Mouse (Mus musculus) liver, adult 2 months (tissue): Measurements from ENCODE around the gene Stat3. TPM values are rescaled to one million over a fixed set of nuclear protein-coding genes. Genes with fewer than 3 reads are reported as not detected.
A peak's percentile ranks its signal among the peaks of the same experiment; 100 is the strongest.

Source experiments
- DNase-seq: peaks from one replicate; pipeline ENCODE4 v3.0.0-alpha.2; 2011; ENCODE audit warnings: low read depth, low spot score; ENCODE audit errors: extremely low read depth
- H3K27ac ChIP-seq: fragments of 200-500 bp; replicated peaks from 2 replicates; pipeline ENCODE4 v1.5.1; 2012; ENCODE audit warnings: low read depth, mild to moderate bottlenecking, control low read depth, inconsistent platforms, low read length; ENCODE audit not compliant: insufficient read depth
- H3K27me3 ChIP-seq: fragments of 200-500 bp; 2 replicates; pipeline ENCODE4 v1.6.1; 2012; ENCODE audit warnings: mild to moderate bottlenecking, moderate library complexity, low read length, inconsistent platforms; ENCODE audit not compliant: control insufficient read depth, insufficient read depth
- H3K36me3 ChIP-seq: fragments of 200-500 bp; 2 replicates; pipeline ENCODE4 v1.6.1; 2012; ENCODE audit warnings: low read length, inconsistent platforms; ENCODE audit not compliant: control insufficient read depth, insufficient read depth
- H3K4me1 ChIP-seq: fragments of 200-500 bp; 2 replicates; pipeline ENCODE4 v1.6.1; 2011; ENCODE audit warnings: low read length; ENCODE audit not compliant: control insufficient read depth, insufficient read depth
- H3K4me3 ChIP-seq: fragments of 200-500 bp; 2 replicates; pipeline ENCODE4 v1.5.1; 2011; ENCODE audit warnings: low read depth, mild to moderate bottlenecking, control low read depth, low read length, moderate library complexity; ENCODE audit not compliant: insufficient read depth
- H3K79me2 ChIP-seq: fragments of 200-500 bp; 2 replicates; pipeline ENCODE4 v1.6.1; 2012; ENCODE audit warnings: inconsistent platforms, mild to moderate bottlenecking, low read length, moderate library complexity; ENCODE audit not compliant: control insufficient read depth, insufficient read depth
- H3K9ac ChIP-seq: fragments of 200-500 bp; 2 replicates; pipeline ENCODE4 v1.6.1; 2012; ENCODE audit warnings: low read depth, mild to moderate bottlenecking, control low read depth, inconsistent platforms, low read length
- CTCF ChIP-seq: fragments of 200-500 bp; IDR thresholded peaks from 2 replicates; pipeline ENCODE4 v1.5.1; 2011; ENCODE audit warnings: low read depth, low read length, control low read depth
- POLR2A ChIP-seq: fragments of 200-500 bp; IDR thresholded peaks from 2 replicates; pipeline ENCODE4 v1.6.1; 2011; ENCODE audit warnings: low read length, control low read depth; ENCODE audit not compliant: insufficient read depth; ENCODE audit errors: extremely low read depth
- WGBS: fragments of 180-500 bp; shearing (Covaris S2); methylation state at CpG from one replicate; pipeline ENCODE4 v1.1.7; 2018; 5-methylcytosine and 5-hydroxymethylcytosine counted together
- polyA plus RNA-seq: library from polyadenylated mRNA; depleted of rRNA; stranded (reverse); fragments of >200 nt; gene quantifications from 2 replicates; pipeline ENCODE4 v1.2.3, GENCODE M21; 2012
- total RNA-seq: library from RNA; depleted of rRNA; stranded (reverse); fragments of >200 nt; gene quantifications from 2 replicates; pipeline ENCODE4 v1.2.3, GENCODE M21; 2014

The Stat3 gene
- total and polyA plus RNA-seq, 2 experiments, result 58.5 to 60.4 TPM

DNA sequence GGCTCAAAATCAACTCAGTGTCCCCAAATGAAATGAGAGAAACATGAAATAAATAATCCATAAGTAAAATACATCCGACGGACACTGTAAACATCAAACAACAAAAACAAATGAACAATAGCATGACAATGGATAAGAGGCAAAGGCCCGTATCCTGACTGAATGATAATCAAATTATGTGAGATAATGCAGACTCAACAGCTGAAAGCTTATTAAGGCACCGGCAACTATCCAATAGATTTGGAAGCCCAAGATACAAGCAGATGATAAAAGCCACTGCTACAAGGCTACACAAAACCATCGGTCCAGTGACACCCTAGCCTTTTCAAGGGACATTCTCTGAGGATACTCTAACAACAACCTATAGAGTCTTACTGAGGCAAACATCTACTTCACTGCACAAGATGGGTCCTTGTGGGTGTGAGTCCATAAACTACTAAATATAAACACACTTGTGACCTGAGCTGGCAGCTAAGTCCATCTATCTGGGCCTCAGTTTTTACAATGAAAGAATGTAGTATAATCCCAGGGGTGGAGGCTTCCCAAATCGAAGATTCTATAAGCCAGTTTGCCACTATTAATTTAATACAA, 90.5 kb downstream of the Stat3 start:
- TF ChIP-seq CTCF, result no peak
- no peak for TF ChIP-seq POLR2A
- Histone ChIP-seq H3K79me2 (peaks cover 35% of the 10 kb centered on the region), H3K27me3 (no peaks in the 10 kb centered on the region), H3K4me1 (peaks cover 15% of the 10 kb centered on the region), H3K4me3 (peak overlapping the region; percentile 45; the same call in 1 of the 2 replicates), H3K36me3 (no peaks in the 10 kb centered on the region), H3K27ac (peak overlapping the region; percentile 99), H3K9ac (peak overlapping the region; percentile 100)
- 11% methylated on average over 6 of the region's 6 CpGs for WGBS
- peak; percentile 51 for DNase-seq

DNA sequence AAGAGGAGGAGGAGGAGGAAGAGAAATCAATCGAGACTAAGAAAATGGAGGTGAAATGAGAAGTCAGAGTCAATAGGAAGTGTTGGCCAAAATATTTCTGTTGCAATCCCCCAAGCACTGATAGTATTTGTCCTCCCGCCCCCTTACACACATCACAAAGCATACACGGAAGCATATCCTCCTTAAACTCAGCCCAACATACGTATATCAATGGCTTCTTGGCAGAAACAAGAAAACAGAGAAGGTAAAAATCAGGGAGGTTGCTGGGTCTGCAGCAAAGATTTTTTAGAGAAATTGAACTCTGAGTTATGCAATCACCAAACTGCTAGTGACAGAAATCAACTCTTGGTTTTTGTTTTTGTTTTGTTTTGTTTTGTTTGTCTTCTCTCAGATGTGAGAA, 91.3 kb downstream of the Stat3 start:
- WGBS, result 6% methylated on average over 4 of the region's 4 CpGs
- TF ChIP-seq POLR2A, result no peak
- TF ChIP-seq CTCF, result no peak
- Histone ChIP-seq H3K36me3 (no peaks in the 10 kb centered on the region), H3K27me3 (no peaks in the 10 kb centered on the region), H3K79me2 (peaks cover 41% of the 10 kb centered on the region), H3K9ac (no peak overlapping the region), H3K27ac (peak overlapping the region; percentile 56), H3K4me1 (peaks cover 15% of the 10 kb centered on the region), H3K4me3 (no peak overlapping the region)
- DNase-seq, result peak; percentile 68

DNA sequence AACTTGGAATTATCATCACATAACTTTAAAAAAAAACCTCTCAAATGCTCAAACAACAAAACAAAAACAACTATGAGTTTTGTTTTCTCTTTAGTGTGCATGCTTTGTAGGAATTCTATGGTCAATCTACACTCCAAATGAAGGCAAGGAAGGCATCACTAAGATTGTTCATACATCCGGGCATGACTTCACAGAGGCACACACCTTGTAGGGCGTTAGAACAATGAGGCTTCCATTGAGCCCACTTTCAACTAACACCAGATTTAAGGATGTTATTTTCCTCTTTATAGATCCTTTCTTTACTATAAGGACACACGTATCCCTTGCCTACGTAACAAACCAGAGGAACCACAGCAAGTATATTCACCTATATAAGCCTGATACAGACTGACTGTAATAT, 91.8 kb downstream of the Stat3 start:
- no peak for DNase-seq
- Histone ChIP-seq H3K4me3 (no peak overlapping the region), H3K27ac (no peak overlapping the region), H3K36me3 (no peaks in the 10 kb centered on the region), H3K4me1 (peaks cover 18% of the 10 kb centered on the region), H3K27me3 (no peaks in the 10 kb centered on the region), H3K79me2 (peaks cover 44% of the 10 kb centered on the region), H3K9ac (no peak overlapping the region)
- 70% methylated on average over 4 of the region's 4 CpGs for WGBS
- TF ChIP-seq CTCF (no peak), POLR2A (no peak)

DNA sequence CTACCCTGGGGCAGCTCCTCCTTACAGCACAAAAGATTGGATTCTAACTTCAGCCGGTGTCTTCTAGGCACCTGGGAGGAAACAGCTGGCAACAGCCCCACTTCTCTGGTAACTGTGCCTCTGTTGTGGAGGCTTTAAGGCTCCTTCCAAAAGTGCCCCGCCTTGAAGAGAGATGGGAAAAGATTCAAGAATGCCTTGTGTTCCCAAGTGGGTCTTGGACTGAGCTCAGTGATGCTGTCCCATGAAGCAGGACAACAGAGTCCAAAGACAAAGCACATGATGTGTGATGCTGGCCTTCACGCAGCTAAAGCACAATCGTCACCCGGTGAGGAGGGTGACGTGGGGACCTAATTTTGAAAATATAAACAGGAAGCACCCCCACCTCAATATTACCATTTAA, 93.5 kb downstream of the Stat3 start:
- TF ChIP-seq POLR2A, result no peak
- TF ChIP-seq CTCF, result no peak
- Histone ChIP-seq H3K27me3 (no peaks in the 10 kb centered on the region), H3K4me1 (peaks cover 25% of the 10 kb centered on the region), H3K9ac (no peak overlapping the region), H3K27ac (no peak overlapping the region), H3K4me3 (no peak overlapping the region), H3K79me2 (peaks cover 54% of the 10 kb centered on the region), H3K36me3 (no peaks in the 10 kb centered on the region)
- DNase-seq, result no peak
- 88% methylated on average over 6 of the region's 6 CpGs for WGBS

DNA sequence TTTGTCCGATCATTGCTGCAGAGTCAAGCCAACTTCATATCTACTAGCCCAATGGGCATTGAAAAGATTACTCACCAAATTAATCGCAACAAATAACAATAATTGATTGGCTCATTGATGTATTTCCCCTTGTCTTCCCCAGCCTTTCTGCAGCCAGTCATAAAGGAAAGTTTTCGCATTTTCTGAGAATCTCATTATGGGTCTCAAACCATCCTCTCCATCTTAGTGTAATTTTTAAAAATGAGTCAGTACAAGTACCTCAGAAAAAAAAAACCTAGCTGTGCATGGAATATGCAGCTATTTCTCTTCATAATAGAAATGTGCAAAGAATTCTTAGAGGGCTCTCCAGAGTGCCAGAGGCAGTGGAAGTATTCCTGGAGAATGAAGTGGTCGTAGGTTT, 95.2 kb downstream of the Stat3 start:
- no peak overlapping the region for H3K27ac ChIP-seq
- no peaks in the 10 kb centered on the region for H3K27me3 ChIP-seq
- H3K79me2 ChIP-seq, result peaks cover 49% of the 10 kb centered on the region
- no peak overlapping the region for H3K4me3 ChIP-seq
- 83% methylated on average over 4 of the region's 4 CpGs for WGBS
- DNase-seq, result no peak
- no peak overlapping the region for H3K9ac ChIP-seq
- H3K36me3 ChIP-seq, result no peaks in the 10 kb centered on the region
- no peak for TF ChIP-seq CTCF
- no peak for TF ChIP-seq POLR2A
- H3K4me1 ChIP-seq, result peaks cover 31% of the 10 kb centered on the region

DNA sequence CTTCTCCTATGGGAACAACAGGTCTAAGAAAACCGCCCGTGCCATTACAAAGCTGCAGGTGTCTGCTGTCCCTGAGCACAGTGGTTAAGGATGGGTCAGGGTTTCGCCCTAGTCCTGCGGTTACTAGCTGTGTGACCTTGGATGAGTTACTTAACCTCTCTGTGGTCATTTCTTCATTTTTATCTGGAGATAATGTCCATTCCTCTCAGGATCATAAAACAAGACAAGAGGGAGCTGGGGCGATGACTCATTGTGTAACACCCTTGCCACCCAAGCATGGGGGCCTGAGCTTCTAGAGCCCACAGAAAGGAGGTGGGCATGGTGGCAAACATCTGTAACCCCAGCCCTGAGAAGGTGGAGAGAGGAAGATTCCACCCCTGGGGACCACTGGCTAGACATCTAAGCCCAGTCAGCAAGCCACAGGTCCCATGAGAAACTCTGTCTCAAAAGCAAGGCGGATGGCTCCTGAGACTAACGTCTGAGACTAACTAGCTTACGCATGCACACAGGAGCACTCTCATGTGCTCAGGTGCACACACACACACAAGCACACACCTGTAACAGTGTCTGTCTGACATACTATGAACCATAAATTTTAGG, 96.2 kb downstream of the Stat3 start:
- TF ChIP-seq CTCF (no peak), POLR2A (no peak)
- Histone ChIP-seq H3K36me3 (no peaks in the 10 kb centered on the region), H3K27ac (peak overlapping the region; percentile 7; the same call in 1 of the 2 replicates), H3K4me3 (no peak overlapping the region), H3K79me2 (peaks cover 47% of the 10 kb centered on the region), H3K27me3 (no peaks in the 10 kb centered on the region), H3K4me1 (peaks cover 28% of the 10 kb centered on the region), H3K9ac (no peak overlapping the region)
- 81% methylated on average over 8 of the region's 8 CpGs for WGBS
- DNase-seq, result no peak
